Mouse (Mus musculus) liver, postnatal 0 days (tissue): ENCODE measurements around the gene Bbip1. TPM values are rescaled to one million over a fixed set of nuclear protein-coding genes. Genes with fewer than 3 reads are reported as not detected.

Experiments used
- ATAC-seq: fragments of 200-750 bp; cut with Nextera tagmentation; 2 replicates; pipeline ENCODE4 v1.8.0; 2017; ENCODE audit warnings: mild to moderate bottlenecking, moderate library complexity
- DNase-seq: peaks from one replicate; pipeline ENCODE4 v3.0.0-alpha.2; 2016
- H3K27ac ChIP-seq: fragments of 300-500 bp; sonication (generic); 2 replicates; pipeline ENCODE4 v1.5.1; 2014; ENCODE audit warnings: antibody characterized with exemption, moderate library complexity, mild to moderate bottlenecking, low read depth
- H3K27me3 ChIP-seq: fragments of 300-500 bp; sonication (generic); 2 replicates; pipeline ENCODE4 v1.6.1; 2014; ENCODE audit warnings: low read length, control low read depth, mixed read lengths; ENCODE audit not compliant: insufficient read depth
- H3K36me3 ChIP-seq: fragments of 300-500 bp; sonication (generic); replicated peaks from 2 replicates; pipeline ENCODE4 v1.6.1; 2014; ENCODE audit warnings: mild to moderate bottlenecking, control low read depth, low read length, moderate library complexity, mixed read lengths; ENCODE audit not compliant: insufficient read depth
- H3K4me1 ChIP-seq: fragments of 300-500 bp; sonication (generic); 2 replicates; pipeline ENCODE4 v1.6.1; 2014; ENCODE audit warnings: antibody characterized with exemption, mild to moderate bottlenecking, control low read depth; ENCODE audit not compliant: insufficient read depth
- H3K4me2 ChIP-seq: fragments of 300-500 bp; sonication (generic); 2 replicates; pipeline ENCODE4 v1.6.1; 2014; ENCODE audit warnings: low read depth, mild to moderate bottlenecking, low read length, moderate library complexity, mixed read lengths
- H3K4me3 ChIP-seq: fragments of 300-500 bp; sonication (generic); 2 replicates; pipeline ENCODE4 v1.5.1; 2014; ENCODE audit warnings: low read depth, low read length
- H3K9ac ChIP-seq: fragments of 300-500 bp; sonication (generic); replicated peaks from 2 replicates; pipeline ENCODE4 v1.6.1; 2014; ENCODE audit warnings: mild to moderate bottlenecking, moderate library complexity
- H3K9me3 ChIP-seq: fragments of 300-500 bp; sonication (generic); 2 replicates; pipeline ENCODE4 v1.6.1; 2016; ENCODE audit warnings: mild to moderate bottlenecking, control low read depth, low read length, mixed read lengths
- CTCF ChIP-seq: sonication (generic); IDR thresholded peaks from 2 replicates; pipeline ENCODE4 v1.5.1; 2016; ENCODE audit warnings: antibody characterized with exemption, low read depth
- EP300 ChIP-seq: IDR thresholded peaks from 2 replicates; pipeline ENCODE4 v1.6.1; 2016; ENCODE audit warnings: antibody characterized with exemption, low read depth, mild to moderate bottlenecking
- WGBS: fragments of 180-500 bp; shearing (Covaris S2); extraction: QIAGEN DNeasy Blood & Tissue Kit; methylation state at CpG from one replicate; pipeline ENCODE4 v1.1.7; 2014; ENCODE audit not compliant: insufficient replicate concordance; 5-methylcytosine and 5-hydroxymethylcytosine counted together
- polyA plus RNA-seq: library from polyadenylated mRNA; unstranded; fragments of >200 nt; fragmentation: Nextera tagmentation; extraction: Ambion mirVana; gene quantifications from 2 replicates; pipeline ENCODE4 v1.2.1, GENCODE M21; 2015

Bbip1 gene
- polyA plus RNA-seq, 1 experiment from 2014 or later = 32.6 TPM

- H3K9me3 ChIP-seq = no peaks in the 10 kb centered on the region
- no peak for ATAC-seq
- H3K27ac ChIP-seq = no peak overlapping the region
- H3K4me3 ChIP-seq = no peak overlapping the region
- TF ChIP-seq CTCF (no peak), EP300 (no peak)
- H3K36me3 ChIP-seq = peaks cover 3% of the 10 kb centered on the region; the same call in 1 of the 2 replicates
- no peak overlapping the region for H3K4me2 ChIP-seq
- 83% methylated on average over 2 of the region's 2 CpGs for WGBS
- H3K4me1 ChIP-seq = no peaks in the 10 kb centered on the region
- H3K27me3 ChIP-seq = no peaks in the 10 kb centered on the region
- no peak overlapping the region for H3K9ac ChIP-seq
- DNase-seq = no peak
Observed at GRCm38 (mm10) chr19:53957513-53957912, 13.1 kb upstream of the Bbip1 start.

GRCm38 (mm10) chr19:53945171-53946042 lies 980 bp upstream of the Bbip1 start:
- Histone ChIP-seq H3K27me3 (no peaks in the 10 kb centered on the region), H3K4me2 (peak overlapping the region; percentile 90), H3K9me3 (no peaks in the 10 kb centered on the region), H3K36me3 (peaks cover 5% of the 10 kb centered on the region; the same call in 1 of the 2 replicates), H3K4me1 (peaks cover 25% of the 10 kb centered on the region), H3K9ac (peak overlapping the region; percentile 97), H3K4me3 (peak overlapping the region; percentile 93), H3K27ac (peak overlapping the region; percentile 100)
- WGBS = under 1% methylated on average over 22 of the region's 69 CpGs
- peak; percentile 8 for ATAC-seq
- DNase-seq = peak; percentile 68
- no peak for TF ChIP-seq EP300
- no peak for TF ChIP-seq CTCF

GRCm38 (mm10) chr19:53944786-53945169 lies 351 bp upstream of the Bbip1 start:
- ATAC-seq (peak; percentile 17; the same call in 1 of the 2 replicates), DNase-seq (no peak)
- Histone ChIP-seq H3K4me3 (peak overlapping the region; percentile 93), H3K4me2 (peak overlapping the region; percentile 90), H3K9ac (peak overlapping the region; percentile 97), H3K27ac (peak overlapping the region; percentile 100), H3K27me3 (no peaks in the 10 kb centered on the region), H3K9me3 (no peaks in the 10 kb centered on the region), H3K36me3 (peaks cover 6% of the 10 kb centered on the region; the same call in 1 of the 2 replicates), H3K4me1 (peaks cover 26% of the 10 kb centered on the region)
- WGBS = 0% methylated on average over 21 of the region's 47 CpGs
- TF ChIP-seq EP300 = no peak
- TF ChIP-seq CTCF = no peak

GRCm38 (mm10) chr19:53942342-53942741 lies 2.1 kb downstream of the Bbip1 start:
- Histone ChIP-seq H3K4me2 (peak overlapping the region; percentile 81; the same call in 1 of the 2 replicates), H3K36me3 (peaks cover 20% of the 10 kb centered on the region), H3K4me1 (peaks cover 26% of the 10 kb centered on the region), H3K9me3 (no peaks in the 10 kb centered on the region), H3K4me3 (no peak overlapping the region), H3K9ac (no peak overlapping the region), H3K27ac (no peak overlapping the region), H3K27me3 (no peaks in the 10 kb centered on the region)
- no peak for ATAC-seq
- TF ChIP-seq EP300 (no peak), CTCF (no peak)
- 81% methylated on average over 2 of the region's 2 CpGs for WGBS
- no peak for DNase-seq

- no peak overlapping the region for H3K27ac ChIP-seq
- peaks cover 24% of the 10 kb centered on the region for H3K4me1 ChIP-seq
- 37% methylated on average over 4 of the region's 4 CpGs for WGBS
- TF ChIP-seq CTCF (no peak), EP300 (peak; percentile 80)
- no peak overlapping the region for H3K9ac ChIP-seq
- no peak overlapping the region for H3K4me2 ChIP-seq
- no peaks in the 10 kb centered on the region for H3K9me3 ChIP-seq
- H3K27me3 ChIP-seq = no peaks in the 10 kb centered on the region
- ATAC-seq (no peak), DNase-seq (no peak)
- peaks cover 22% of the 10 kb centered on the region for H3K36me3 ChIP-seq
- H3K4me3 ChIP-seq = no peak overlapping the region
Observed at GRCm38 (mm10) chr19:53941139-53941538, 3.3 kb downstream of the Bbip1 start.

- DNase-seq (no peak), ATAC-seq (no peak)
- Histone ChIP-seq H3K9me3 (no peaks in the 10 kb centered on the region), H3K36me3 (peaks cover 22% of the 10 kb centered on the region), H3K4me3 (no peak overlapping the region), H3K27ac (0 out of 2 replicates have a peak overlapping the region, but pooled peaks have one; percentile 26), H3K27me3 (no peaks in the 10 kb centered on the region), H3K4me1 (peaks cover 21% of the 10 kb centered on the region), H3K9ac (no peak overlapping the region), H3K4me2 (no peak overlapping the region)
- 53% methylated on average over 4 of the region's 4 CpGs for WGBS
- TF ChIP-seq EP300 = peak; percentile 87
- TF ChIP-seq CTCF = no peak
Observed at GRCm38 (mm10) chr19:53939467-53939866, 5.0 kb downstream of the Bbip1 start.
